Mouse (Mus musculus) ES-E14 (cell line): ENCODE measurements around the gene a. TPM values are rescaled to one million over a fixed set of nuclear protein-coding genes. Genes with fewer than 3 reads are reported as not detected.

ENCODE experiments used
- DNase-seq: peaks from one replicate; pipeline ENCODE4 v3.0.0-alpha.2; 2013; ENCODE audit warnings: low read depth, low spot score
- H3K27ac ChIP-seq: 2 replicates; pipeline ENCODE4 v1.5.1; 2012; ENCODE audit warnings: low read depth, mild to moderate bottlenecking, low read length, moderate library complexity, mixed read lengths; ENCODE audit not compliant: poor library complexity, insufficient read depth, severe bottlenecking
- H3K36me3 ChIP-seq: 2 replicates; pipeline ENCODE4 v1.6.1; 2012; ENCODE audit warnings: mild to moderate bottlenecking, low read length, moderate library complexity, mixed read lengths; ENCODE audit not compliant: control insufficient read depth, poor library complexity, insufficient read depth, severe bottlenecking
- H3K4me1 ChIP-seq, 2 experiments: fragments of 150-350 bp in 1 of 2; sonication (generic) in 1 of 2; 2 replicates each; pipeline ENCODE4 v1.6.1; 2012; ENCODE audit warnings: low read length in 2 of 2, mild to moderate bottlenecking in 1 of 2, mixed read lengths in 1 of 2; ENCODE audit not compliant: control insufficient read depth in 2 of 2, insufficient read depth in 2 of 2, poor library complexity in 1 of 2
- H3K4me3 ChIP-seq, 2 experiments: fragments of 150-350 bp in 1 of 2; sonication (generic) in 1 of 2; 2 replicates each; pipeline ENCODE4 v1.5.1; 2012; ENCODE audit warnings: low read length in 2 of 2, low read depth in 1 of 2, mild to moderate bottlenecking in 1 of 2, mixed read lengths in 1 of 2; ENCODE audit not compliant: insufficient read depth in 1 of 2, poor library complexity in 1 of 2, severe bottlenecking in 1 of 2
- H3K9ac ChIP-seq: 2 replicates; pipeline ENCODE4 v1.6.1; 2012; ENCODE audit warnings: low read depth, mild to moderate bottlenecking, low read length, mixed read lengths; ENCODE audit not compliant: poor library complexity, insufficient read depth, severe bottlenecking
- H3K9me3 ChIP-seq: fragments of 150-350 bp; sonication (generic); 2 replicates; pipeline ENCODE4 v1.6.1; 2012; ENCODE audit warnings: low read depth, mild to moderate bottlenecking, low read length; ENCODE audit not compliant: control insufficient read depth, insufficient read depth
- CHD2 ChIP-seq: IDR thresholded peaks from 2 replicates; pipeline ENCODE4 v1.6.1; 2014; ENCODE audit warnings: mild to moderate bottlenecking, low read depth, low read length, inconsistent platforms
- HCFC1 ChIP-seq: IDR thresholded peaks from 2 replicates; pipeline ENCODE4 v1.6.1; 2012; ENCODE audit warnings: low read length, inconsistent platforms, borderline replicate concordance; ENCODE audit not compliant: insufficient read depth
- MAFK ChIP-seq: IDR thresholded peaks from 2 replicates; pipeline ENCODE4 v1.6.1; 2014; ENCODE audit warnings: mild to moderate bottlenecking, low read depth, low read length, inconsistent platforms; ENCODE audit not compliant: insufficient read depth
- ZC3H11A ChIP-seq: IDR thresholded peaks from 2 replicates; pipeline ENCODE4 v1.6.1; 2012; ENCODE audit warnings: low read depth, mild to moderate bottlenecking, inconsistent platforms, low read length, borderline replicate concordance
- ZNF384 ChIP-seq: IDR thresholded peaks from 2 replicates; pipeline ENCODE4 v1.6.1; 2012; ENCODE audit warnings: low read depth, low read length, inconsistent platforms
- in situ Hi-C, 2 experiments: fragments of 600-800 bp; cut with MboI; formaldehyde crosslinking; loops; one replicate each; pipeline ENCODE4 v1.15.1; 2025; ENCODE audit warnings: low sequenced_read_pairs in 2 of 2, inconsistent platforms in 1 of 2; ENCODE audit not compliant: unreplicated experiment in 2 of 2
- total RNA-seq: library from RNA; depleted of rRNA; stranded (reverse); fragments of 300-350 nt; gene quantifications from 2 replicates; pipeline ENCODE4 v1.2.3, GENCODE M21; 2012

Gene a
- total RNA-seq, 1 experiment = 0.49 TPM

- H3K27ac ChIP-seq = no peak overlapping the region
- DNase-seq = no peak
- H3K36me3 ChIP-seq = no peaks in the 10 kb centered on the region
- TF ChIP-seq HCFC1 = no peak
- no peak for TF ChIP-seq ZC3H11A
- TF ChIP-seq CHD2 = no peak
- no peak for TF ChIP-seq ZNF384
- TF ChIP-seq MAFK = no peak
- H3K9ac ChIP-seq = no peak overlapping the region
- H3K4me3 ChIP-seq = no peak overlapping the region
- H3K9me3 ChIP-seq = no peaks in the 10 kb centered on the region
- in situ Hi-C loops = no loop called here
- no peaks in the 10 kb centered on the region for H3K4me1 ChIP-seq
These were observed 33.5 kb upstream of the a start for GRCm38 (mm10) chr2:154757691-154758090.

GRCm38 (mm10) chr2:154758454-154758853, 32.7 kb upstream of the a start:
- H3K4me3 ChIP-seq = no peak overlapping the region
- H3K36me3 ChIP-seq = no peaks in the 10 kb centered on the region
- in situ Hi-C loops = no loop called here
- H3K9me3 ChIP-seq = no peaks in the 10 kb centered on the region
- DNase-seq = no peak
- no peaks in the 10 kb centered on the region for H3K4me1 ChIP-seq
- H3K9ac ChIP-seq = no peak overlapping the region
- TF ChIP-seq HCFC1 = no peak
- TF ChIP-seq MAFK = no peak
- TF ChIP-seq CHD2 = no peak
- TF ChIP-seq ZNF384 = no peak
- TF ChIP-seq ZC3H11A = no peak
- no peak overlapping the region for H3K27ac ChIP-seq

- Histone ChIP-seq H3K27ac (no peak overlapping the region), H3K36me3 (no peaks in the 10 kb centered on the region), H3K4me1 (no peaks in the 10 kb centered on the region), H3K9ac (no peak overlapping the region), H3K4me3 (no peak overlapping the region), H3K9me3 (no peaks in the 10 kb centered on the region)
- no peak for DNase-seq
- in situ Hi-C loops = no loop called here
- TF ChIP-seq ZC3H11A = no peak
- no peak for TF ChIP-seq HCFC1
- no peak for TF ChIP-seq ZNF384
- TF ChIP-seq MAFK = no peak
- no peak for TF ChIP-seq CHD2
These were observed 28.0 kb upstream of the a start for GRCm38 (mm10) chr2:154763226-154763625.

- DNase-seq = no peak
- Histone ChIP-seq H3K36me3 (no peaks in the 10 kb centered on the region), H3K4me1 (no peaks in the 10 kb centered on the region), H3K4me3 (no peak overlapping the region), H3K9ac (no peak overlapping the region), H3K9me3 (no peaks in the 10 kb centered on the region), H3K27ac (no peak overlapping the region)
- TF ChIP-seq CHD2 (no peak), MAFK (no peak), ZNF384 (no peak), ZC3H11A (no peak), HCFC1 (no peak)
- in situ Hi-C loops = no loop called here
These were observed 26.2 kb upstream of the a start for GRCm38 (mm10) chr2:154764828-154765497.

- no peak for DNase-seq
- Histone ChIP-seq H3K4me1 (no peaks in the 10 kb centered on the region), H3K9me3 (no peaks in the 10 kb centered on the region), H3K27ac (no peak overlapping the region), H3K4me3 (no peak overlapping the region), H3K9ac (no peak overlapping the region), H3K36me3 (no peaks in the 10 kb centered on the region)
- in situ Hi-C loops = no loop called here
- TF ChIP-seq MAFK (no peak), ZNF384 (no peak), ZC3H11A (no peak), HCFC1 (no peak), CHD2 (no peak)
These were observed 25.6 kb upstream of the a start for GRCm38 (mm10) chr2:154765554-154766008.
